Mouse (Mus musculus) ES-Bruce4 (cell line): ENCODE results near the gene Arhgef6.

Source experiments
- CTCF ChIP-seq: IDR thresholded peaks from one replicate; pipeline ENCODE4 v1.8.1; 2011; ENCODE audit warnings: low read depth, low read length
- EP300 ChIP-seq: IDR thresholded peaks from 2 replicates; pipeline ENCODE4 v1.6.1; 2011; ENCODE audit warnings: low read depth, low read length; ENCODE audit not compliant: insufficient read depth
- POLR2A ChIP-seq: IDR thresholded peaks from one replicate; pipeline ENCODE4 v1.8.1; 2011; ENCODE audit warnings: low read length; ENCODE audit not compliant: insufficient read depth

GRCm38 (mm10) chrX:57312066-57312465, 26.5 kb downstream of the Arhgef6 start:
- TF ChIP-seq POLR2A = no peak
- no peak for TF ChIP-seq CTCF
- TF ChIP-seq EP300 = no peak
